ENCODE assay signal across 12 mouse cellular contexts in genomic region chr17:83964454-83965211, GRCm38 (mm10).
DNase-seq lines count a peak whose midpoint lies in the region; ATAC-seq and TF ChIP-seq lines count a peak whose summit lies in the region.
"Had no signal": no experiment of that assay in that cellular context is flagged by ENCODE, and none has a peak within 500 bp of the region (broad histone marks: within the 10 kb centered on the region; RNA-seq: fewer than 3 reads in every experiment).

No protein-coding gene starts in this region.

- peaks cover 54% of the 10 kb centered on the region for H3K4me1 ChIP-seq in hindbrain, embryonic 10.5 days (replicated peaks)
- 0 out of 2 replicates have a peak, but pooled peaks cover 3% of the 10 kb centered on the region for H3K4me1 ChIP-seq in hindbrain, postnatal 0 days (ENCODE audit: insufficient read depth, low read length)
- H3K4me1 ChIP-seq in embryonic facial prominence, embryonic 14.5 days (ENCODE audit: control insufficient read depth, insufficient read depth, low read length), result peaks cover 19% of the 10 kb centered on the region

- H3K27me3 ChIP-seq in hindbrain, embryonic 10.5 days (ENCODE audit: insufficient read depth, poor library complexity, severe bottlenecking), result 0 out of 2 replicates have a peak, but pooled peaks cover 10% of the 10 kb centered on the region
- H3K27me3 ChIP-seq in hindbrain, postnatal 0 days (ENCODE audit: insufficient read depth, low read length), result no peaks in the 10 kb centered on the region
- no peaks in the 10 kb centered on the region for H3K27me3 ChIP-seq in Patski
- H3K27me3 ChIP-seq in embryonic facial prominence, embryonic 14.5 days (replicated peaks; ENCODE audit: control insufficient read depth, insufficient read depth, low read length), result no peaks in the 10 kb centered on the region
- H3K27me3 ChIP-seq: liver, embryonic 15.5 days had no signal

- CTCF ChIA-PET in Patski (lab: Charles Lee), result interaction anchor here (1.0 to 1.1 kb wide), 2 partner anchors 62 to 64 kb away, joined by 3 to 4 read pairs; no protein-coding TSS in a partner anchor

- 0 out of 2 replicates have a peak, but pooled peaks cover 5% of the 10 kb centered on the region for H3K9me3 ChIP-seq in hindbrain, embryonic 10.5 days
- H3K9me3 ChIP-seq in hindbrain, postnatal 0 days (ENCODE audit: low read length), result no peaks in the 10 kb centered on the region
- H3K9me3 ChIP-seq in embryonic facial prominence, embryonic 14.5 days (ENCODE audit: control insufficient read depth, low read length), result no peaks in the 10 kb centered on the region
- H3K9me3 ChIP-seq: liver, embryonic 15.5 days had no signal

- 38% methylated on average over 13 of the region's 13 CpGs for WGBS in hindbrain, embryonic 10.5 days
- 50% methylated on average over 13 of the region's 13 CpGs for WGBS in hindbrain, postnatal 0 days
- WGBS in embryonic facial prominence, embryonic 14.5 days, result 41% methylated on average over 13 of the region's 13 CpGs

- POLR2A ChIA-PET in Patski (lab: Charles Lee), result no interaction called here

- H3K9ac ChIP-seq in hindbrain, postnatal 0 days (replicated peaks; ENCODE audit: low read length), result no peak overlapping the region
- no peak overlapping the region; the same call in 1 of the 2 replicates for H3K9ac ChIP-seq in embryonic facial prominence, embryonic 14.5 days (ENCODE audit: low read depth, low read length)
- H3K9ac ChIP-seq: liver, embryonic 15.5 days had no signal

- H3K4me2 ChIP-seq in hindbrain, postnatal 0 days (ENCODE audit: low read depth, low read length), result no peak overlapping the region
- H3K4me2 ChIP-seq in embryonic facial prominence, embryonic 14.5 days (ENCODE audit: low read depth, low read length), result no peak overlapping the region
- H3K4me2 ChIP-seq: liver, embryonic 15.5 days had no signal

- DNase-seq in hindbrain, embryonic 10.5 days (ENCODE audit: low spot score), result no peak
- no peak for DNase-seq in hindbrain, postnatal 0 days (ENCODE audit: low spot score)
- peak; percentile 62 for DNase-seq in Patski (ENCODE audit: low read depth, low spot score)
- no peak for DNase-seq in embryonic facial prominence, embryonic 14.5 days (ENCODE audit: low spot score)
- DNase-seq in kidney, postnatal 10 days, result peak; percentile 34
- no peak for DNase-seq in adrenal gland, adult 8-10 months
- DNase-seq: cerebellum, adult 11-12 months; right cerebral cortex, postnatal 25 days; thymus, adult 2 months had no signal

- ATAC-seq in hindbrain, postnatal 0 days, result no peak
- ATAC-seq in Patski, result peak; percentile 55
- peak; percentile 30; the same call in 1 of the 2 replicates for ATAC-seq in embryonic facial prominence, embryonic 14.5 days (ENCODE audit: low read depth)
- ATAC-seq in erythroblast, adult 5-6 weeks (replicated peaks; ENCODE audit: low FRiP score, poor library complexity, severe bottlenecking), result no peak
- ATAC-seq: inflammation-experienced regulatory T-cells, adult 6 months had no signal

- H3K36me3 ChIP-seq in hindbrain, embryonic 10.5 days, result no peaks in the 10 kb centered on the region
- H3K36me3 ChIP-seq in hindbrain, postnatal 0 days (ENCODE audit: insufficient read depth, low read length), result no peaks in the 10 kb centered on the region
- H3K36me3 ChIP-seq in embryonic facial prominence, embryonic 14.5 days (ENCODE audit: control insufficient read depth, insufficient read depth, low read length), result no peaks in the 10 kb centered on the region
- H3K36me3 ChIP-seq: liver, embryonic 15.5 days had no signal

- peak overlapping the region; percentile 73 for H3K27ac ChIP-seq in hindbrain, embryonic 10.5 days
- H3K27ac ChIP-seq in hindbrain, postnatal 0 days, result no peak overlapping the region
- peak overlapping the region; percentile 36 for H3K27ac ChIP-seq in embryonic facial prominence, embryonic 14.5 days (replicated peaks; ENCODE audit: low read depth, low read length)
- H3K27ac ChIP-seq: liver, embryonic 15.5 days had no signal

- no peak for TF ChIP-seq CTCF in hindbrain, postnatal 0 days (IDR thresholded peaks at IDR 0.05; ENCODE audit: low read depth)
- TF ChIP-seq CTCF in Patski (IDR thresholded peaks at IDR 0.05), result no peak

- in situ Hi-C loops in Patski (cut with MboI; ENCODE audit: low pct_unique_long_range_greater_than_20kb), result no loop called here

- no peak overlapping the region for H3K4me3 ChIP-seq in hindbrain, embryonic 10.5 days
- H3K4me3 ChIP-seq in hindbrain, postnatal 0 days (ENCODE audit: low read length), result no peak overlapping the region
- no peak overlapping the region for H3K4me3 ChIP-seq in embryonic facial prominence, embryonic 14.5 days (ENCODE audit: low read depth, low read length)
- H3K4me3 ChIP-seq: liver, embryonic 15.5 days had no signal

Comparison
In these comparisons a context has a peak if more than half of its experiments do, and no peak if none do; other contexts are left out.
1. DNase-seq: peak in Patski (single experiment) and kidney, postnatal 10 days (single experiment); none in hindbrain, embryonic 10.5 days (single experiment), hindbrain, postnatal 0 days (single experiment), embryonic facial prominence, embryonic 14.5 days (single experiment) and adrenal gland, adult 8-10 months (single experiment).
2. ATAC-seq: peak in Patski (single experiment) and embryonic facial prominence, embryonic 14.5 days (single experiment); none in hindbrain, postnatal 0 days (single experiment) and erythroblast, adult 5-6 weeks (single experiment).